Mouse (Mus musculus) midbrain, embryonic 16.5 days (tissue): ENCODE data around the gene Ccnt1. TPM values are rescaled to one million over a fixed set of nuclear protein-coding genes. Genes with fewer than 3 reads are reported as not detected.

Experiments
- ATAC-seq: fragments of 200-750 bp; cut with Nextera tagmentation; 2 replicates; pipeline ENCODE4 v1.8.0; 2017; ENCODE audit warnings: moderate TSS enrichment
- H3K27ac ChIP-seq: fragments of 300-500 bp; sonication (generic); 2 replicates; pipeline ENCODE4 v1.5.1; 2014; ENCODE audit warnings: mild to moderate bottlenecking, low read length, mixed read lengths
- H3K27me3 ChIP-seq: fragments of 300-500 bp; sonication (generic); 2 replicates; pipeline ENCODE4 v1.6.1; 2014; ENCODE audit warnings: low read depth, low read length, mixed read lengths; ENCODE audit not compliant: control insufficient read depth, insufficient read depth
- H3K36me3 ChIP-seq: fragments of 300-500 bp; sonication (generic); 2 replicates; pipeline ENCODE4 v1.6.1; 2014; ENCODE audit warnings: mild to moderate bottlenecking, low read length, moderate library complexity, mixed read lengths; ENCODE audit not compliant: control insufficient read depth, insufficient read depth
- H3K4me1 ChIP-seq: fragments of 300-500 bp; sonication (generic); 2 replicates; pipeline ENCODE4 v1.6.1; 2014; ENCODE audit warnings: mild to moderate bottlenecking, low read length, mixed read lengths; ENCODE audit not compliant: control insufficient read depth, insufficient read depth
- H3K4me2 ChIP-seq: fragments of 300-500 bp; sonication (generic); 2 replicates; pipeline ENCODE4 v1.6.1; 2014; ENCODE audit warnings: mild to moderate bottlenecking, low read length, mixed read lengths
- H3K4me3 ChIP-seq: fragments of 300-500 bp; sonication (generic); 2 replicates; pipeline ENCODE4 v1.5.1; 2014; ENCODE audit warnings: low read depth, mild to moderate bottlenecking, low read length, moderate library complexity, mixed read lengths
- H3K9ac ChIP-seq: fragments of 300-500 bp; sonication (generic); 2 replicates; pipeline ENCODE4 v1.6.1; 2014; ENCODE audit warnings: low read depth, low read length, mixed read lengths
- H3K9me3 ChIP-seq: fragments of 300-500 bp; sonication (generic); replicated peaks from 2 replicates; pipeline ENCODE4 v1.6.1; 2014; ENCODE audit warnings: mild to moderate bottlenecking, low read length, mixed read lengths; ENCODE audit not compliant: control insufficient read depth, poor library complexity, severe bottlenecking
- WGBS: fragments of 180-500 bp; shearing (Covaris S2); extraction: QIAGEN DNeasy Blood & Tissue Kit; methylation state at CpG from one replicate; pipeline ENCODE4 v1.1.7; 2014; 5-methylcytosine and 5-hydroxymethylcytosine counted together
- microRNA-seq: library from miRNA; unstranded; fragments of <30 nt; microRNA quantifications from one replicate; pipeline ENCODE4, GENCODE M21; 2017
- polyA plus RNA-seq: library from polyadenylated mRNA; unstranded; fragments of >200 nt; fragmentation: Nextera tagmentation; extraction: Ambion mirVana; gene quantifications from 2 replicates; pipeline ENCODE4 v1.2.1, GENCODE M21; 2015

Gene Ccnt1
- polyA plus RNA-seq, 1 experiment from 2014 or later: 65.3 TPM

DNA sequence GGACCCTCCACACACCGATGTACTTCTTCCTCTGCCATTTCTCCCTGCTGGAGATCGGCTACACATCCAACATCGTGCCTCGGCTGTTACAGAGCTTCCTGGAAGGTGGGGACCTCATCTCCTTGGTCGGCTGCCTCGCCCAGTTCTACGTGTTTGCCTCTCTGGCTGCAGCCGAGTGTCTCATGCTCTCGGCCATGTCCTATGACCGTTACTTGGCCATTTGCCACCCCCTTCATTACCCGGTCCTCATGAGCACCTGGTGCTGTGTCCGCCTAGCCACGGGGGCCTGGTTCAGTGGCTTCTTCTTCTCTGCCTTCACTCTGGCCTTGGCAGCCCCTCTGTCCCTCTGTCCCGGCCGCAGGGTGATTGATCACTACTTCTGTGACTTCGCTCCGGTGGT lies 73.1 kb downstream of the Ccnt1 start:
- H3K27ac ChIP-seq: no peak overlapping the region
- 89% methylated on average over 17 of the region's 17 CpGs for WGBS

DNA sequence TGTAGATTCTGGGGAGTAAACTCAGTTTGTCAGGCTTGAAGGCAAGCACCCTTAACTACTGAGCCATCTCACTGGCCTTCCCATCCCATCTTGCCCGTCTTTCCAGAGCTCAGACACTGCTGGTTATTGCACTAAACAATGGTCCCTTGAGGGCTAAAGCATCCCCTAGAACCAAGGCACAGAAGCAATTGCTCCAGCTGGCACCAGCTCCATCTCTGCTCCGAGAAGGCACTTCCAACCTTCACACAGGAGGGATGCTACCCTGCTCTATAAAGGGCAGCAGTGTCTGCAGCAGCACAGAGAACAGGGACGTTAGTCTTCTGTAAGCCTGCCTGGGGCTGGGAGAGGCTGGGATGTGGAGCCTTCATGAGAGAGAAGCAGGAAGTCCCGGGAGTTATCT lies 78.6 kb downstream of the Ccnt1 start, which contains the start of gene Olfr279:
Olfr279 (plus strand) TSS at position 301 of the 400 bp plus-strand sequence.
- Histone ChIP-seq H3K4me3 (no peak within 1 kb of the TSS), H3K9ac (no peak within 1 kb of the TSS), H3K9me3 (no peaks in the 10 kb centered on the region), H3K27me3 (no peaks in the 10 kb centered on the region), H3K4me1 (no peaks in the 10 kb centered on the region), H3K4me2 (no peak within 1 kb of the TSS), H3K36me3 (no peaks in the 10 kb centered on the region), H3K27ac (no peak within 1 kb of the TSS)
- 71% methylated on average over 4 of the region's 4 CpGs for WGBS
- ATAC-seq: no peak

More for the DNA sequence above, 73.1 kb downstream of the Ccnt1 start:
- no peak for ATAC-seq
- Histone ChIP-seq H3K36me3 (no peaks in the 10 kb centered on the region), H3K4me1 (no peaks in the 10 kb centered on the region), H3K9ac (no peak overlapping the region), H3K4me2 (no peak overlapping the region), H3K9me3 (no peaks in the 10 kb centered on the region), H3K4me3 (no peak overlapping the region), H3K27me3 (no peaks in the 10 kb centered on the region)

- 91% methylated on average over 2 of the region's 2 CpGs for WGBS
- H3K4me2 ChIP-seq: no peak overlapping the region
- no peak overlapping the region for H3K4me3 ChIP-seq
- H3K27ac ChIP-seq: no peak overlapping the region
- H3K4me1 ChIP-seq: no peaks in the 10 kb centered on the region
- H3K9me3 ChIP-seq: no peaks in the 10 kb centered on the region
- H3K9ac ChIP-seq: no peak overlapping the region
- ATAC-seq: no peak
- H3K27me3 ChIP-seq: no peaks in the 10 kb centered on the region
- H3K36me3 ChIP-seq: no peaks in the 10 kb centered on the region
Observed at GRCm38 (mm10) chr15:98491332-98491731, 79.4 kb downstream of the Ccnt1 start.

Small RNA genes lying within 50 kb of the gene (microRNA-seq; reads per million reads assigned to microRNA genes)
- 0.52 reads per million for gene Mir1291

Other genes starting within 250 kb of the Ccnt1 start
- gene Olfr284, start 229.9 kb downstream of the Ccnt1 start, polyA plus RNA-seq: not detected in 2 replicates
- not detected in 2 replicates for gene Olfr283, start 190.0 kb downstream of the Ccnt1 start, polyA plus RNA-seq
- not detected in 2 replicates for gene Olfr282, start 139.7 kb downstream of the Ccnt1 start, polyA plus RNA-seq
- not detected in 2 replicates for gene Olfr281, start 118.3 kb downstream of the Ccnt1 start, polyA plus RNA-seq
- not detected in 2 replicates for gene OR5BS1P, start 101.0 kb downstream of the Ccnt1 start, polyA plus RNA-seq
- gene Lalba, start 88.2 kb downstream of the Ccnt1 start, polyA plus RNA-seq: not detected in 2 replicates
- gene Olfr279, start 78.5 kb downstream of the Ccnt1 start, polyA plus RNA-seq: not detected in 2 replicates
- gene Kansl2, start 36.7 kb downstream of the Ccnt1 start, polyA plus RNA-seq: 106 and 113 TPM in 2 replicates
- gene 4930415O20Rik, start 81 bp upstream of the Ccnt1 start, polyA plus RNA-seq: not detected in 2 replicates
- 9.9 and 10.2 TPM in 2 replicates for gene Adcy6, start 39.2 kb upstream of the Ccnt1 start, polyA plus RNA-seq
- 198 and 205 TPM in 2 replicates for gene Cacnb3, start 59.9 kb upstream of the Ccnt1 start, polyA plus RNA-seq
- gene Ddx23, start 92.0 kb upstream of the Ccnt1 start, polyA plus RNA-seq: 17.8 and 18.9 TPM in 2 replicates
- 15.5 and 19.8 TPM in 2 replicates for gene Rnd1, start 106.5 kb upstream of the Ccnt1 start, polyA plus RNA-seq
- gene Ccdc65, start 137.3 kb upstream of the Ccnt1 start, polyA plus RNA-seq: 9.3 and 12.0 TPM in 2 replicates
- 2.3 and 4.0 TPM in 2 replicates for gene Fkbp11, start 157.3 kb upstream of the Ccnt1 start, polyA plus RNA-seq
- gene Arf3, start 192.3 kb upstream of the Ccnt1 start, polyA plus RNA-seq: 96.4 and 102 TPM in 2 replicates
- not detected in 2 replicates for gene Wnt10b, start 207.2 kb upstream of the Ccnt1 start, polyA plus RNA-seq
- 1.2 and 1.3 TPM in 2 replicates for gene Wnt1, start 218.9 kb upstream of the Ccnt1 start, polyA plus RNA-seq
- gene Ddn, start 238.6 kb upstream of the Ccnt1 start, polyA plus RNA-seq: 0.35 and 0.42 TPM in 2 replicates